Mouse (Mus musculus): ENCODE measurements around the gene 4833427G06Rik. TPM values are rescaled to one million over a fixed set of nuclear protein-coding genes. Genes with fewer than 3 reads are reported as not detected.

4833427G06Rik gene
- 0.69 and 1.1 TPM in 2 replicates for polyA plus RNA-seq (2012; rRNA removed)

DNA sequence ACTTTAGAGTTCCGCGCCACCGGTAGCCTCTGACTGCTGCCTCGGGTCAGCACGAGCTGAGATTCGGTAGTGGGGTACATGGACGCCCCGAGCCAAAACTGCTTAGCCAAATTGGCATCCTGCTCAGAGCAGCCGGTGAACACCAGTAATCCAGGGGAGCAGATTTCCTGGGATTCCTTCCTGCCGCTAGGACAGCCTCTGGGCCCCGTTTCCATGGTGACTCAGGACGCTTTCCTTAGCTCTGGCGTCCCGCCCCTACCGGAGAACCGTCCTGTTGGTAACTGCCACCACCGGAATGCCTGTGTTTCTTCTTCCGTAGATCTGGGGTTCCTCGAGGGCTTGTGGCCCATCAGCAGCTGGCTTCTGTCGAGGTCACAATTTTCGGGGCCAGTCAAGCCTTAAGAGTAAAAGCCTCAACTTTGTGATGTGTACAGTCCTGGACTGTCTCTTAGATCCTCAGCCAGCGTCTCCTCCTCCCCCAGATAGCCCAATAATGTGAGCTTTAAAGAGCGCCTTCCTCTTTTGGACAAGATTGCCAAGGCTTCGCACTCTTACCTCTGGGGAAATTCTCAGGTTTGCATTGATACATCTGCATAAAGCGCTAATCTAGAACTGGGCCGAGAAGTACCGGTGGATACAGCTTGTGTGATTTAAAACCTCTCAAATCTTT lies at the start of gene 4833427G06Rik:
Gene 4833427G06Rik (minus strand): TSS at position 323 of the 670 bp plus-strand sequence.

DNA sequence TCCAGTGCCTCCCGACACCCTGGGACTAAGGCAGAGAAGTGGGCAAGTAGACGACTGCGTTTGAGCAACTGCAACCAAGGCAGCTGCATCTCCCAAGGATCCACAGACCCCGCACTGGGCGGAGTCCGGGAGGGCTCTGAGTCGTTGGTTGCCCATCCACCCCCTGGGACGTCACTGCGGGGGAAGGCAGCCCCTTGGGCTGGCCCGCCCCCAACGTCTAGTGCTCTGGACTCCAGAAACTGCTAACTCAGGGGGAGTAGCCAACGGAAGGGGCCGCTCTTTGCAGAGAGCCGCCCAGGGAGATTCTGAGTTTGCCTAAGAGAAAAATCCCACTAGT lies 24.9 kb downstream of the 4833427G06Rik start, which contains the start of gene Layn:
Gene Layn (minus strand): TSS at position 116 of the 337 bp plus-strand sequence.

DNA sequence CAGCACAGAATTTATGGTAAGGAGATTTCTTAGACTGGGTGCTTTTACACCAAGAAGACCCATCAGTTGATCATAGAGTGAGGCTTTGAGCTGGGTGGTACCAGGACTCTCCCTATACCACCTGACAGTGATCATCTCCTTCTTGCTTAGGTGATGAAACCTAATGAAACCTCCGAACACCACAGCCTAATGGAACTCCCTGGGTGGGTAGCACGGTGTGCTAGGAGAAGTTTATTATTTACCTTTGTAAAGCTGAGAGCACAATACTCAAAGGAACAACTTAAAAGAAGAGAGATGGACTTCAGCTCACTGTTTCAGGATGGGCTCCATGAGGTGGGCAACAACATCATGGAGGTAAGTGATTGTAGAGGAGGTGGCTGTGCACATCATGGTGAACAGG lies 41.3 kb downstream of the 4833427G06Rik start, which contains the start of gene Btg4:
Gene Btg4 (plus strand): TSS at position 301 of the 400 bp plus-strand sequence.

Other genes starting within 250 kb of the 4833427G06Rik start
- 17.1 and 17.4 TPM in 2 replicates for gene Sik2, start 93.0 kb downstream of the 4833427G06Rik start, polyA plus RNA-seq (2012; rRNA removed)
- gene Btg4, start 41.2 kb downstream of the 4833427G06Rik start, polyA plus RNA-seq (2012; rRNA removed): not detected in 2 replicates
- gene Layn, start 25.0 kb downstream of the 4833427G06Rik start, polyA plus RNA-seq (2012; rRNA removed): 1.00 and 1.6 TPM in 2 replicates
- 0.05 TPM in 2 replicates for gene Gm32742, start 63.4 kb upstream of the 4833427G06Rik start, polyA plus RNA-seq (2012; rRNA removed)
- gene Pou2af1, start 111.6 kb upstream of the 4833427G06Rik start, polyA plus RNA-seq (2012; rRNA removed): 0.17 and 0.21 TPM in 2 replicates
- 1.2 and 1.9 TPM in 2 replicates for gene Colca2, start 176.5 kb upstream of the 4833427G06Rik start, polyA plus RNA-seq (2012; rRNA removed)
- gene 1810046K07Rik, start 226.8 kb upstream of the 4833427G06Rik start, polyA plus RNA-seq (2012; rRNA removed): not detected in 2 replicates

All from central nervous system, embryonic 14 days (tissue).